Mouse (Mus musculus): ENCODE measurements at regions not wholly inside any gene's neighbourhood (a gene's known extent, or its start where the extent isn't known, plus 50 kb on each side); places are given as distances from the start of the nearest gene placed in this dataset.
A peak's percentile ranks its signal among the peaks of the same experiment; 100 is the strongest.

- TF ChIP-seq EP300 (IDR thresholded peaks at IDR 0.05; ENCODE audit: insufficient read depth, low read depth, low read length) (peak; percentile 72), POLR2A (IDR thresholded peaks at IDR 0.05; ENCODE audit: insufficient read depth, low read length) (no peak)
- peaks cover 3% of the 10 kb centered on the region for H3K4me1 ChIP-seq (ENCODE audit: control insufficient read depth, insufficient read depth, low read length)
- no peaks in the 10 kb centered on the region for H3K9me3 ChIP-seq (replicated peaks; ENCODE audit: control insufficient read depth, insufficient read depth, low read length, poor library complexity, severe bottlenecking)
- no peaks in the 10 kb centered on the region; the same call in 1 of the 2 replicates for H3K27me3 ChIP-seq (ENCODE audit: control insufficient read depth, insufficient read depth, low read length, poor library complexity, severe bottlenecking)
- H3K9ac ChIP-seq (ENCODE audit: low read depth, poor library complexity, severe bottlenecking), result no peak overlapping the region
- H3K27ac ChIP-seq (ENCODE audit: insufficient read depth, low read length), result no peak overlapping the region
- H3K36me3 ChIP-seq (ENCODE audit: control insufficient read depth, insufficient read depth, low read length, poor library complexity, severe bottlenecking), result no peaks in the 10 kb centered on the region
- H3K4me3 ChIP-seq (ENCODE audit: low read depth, low read length), result no peak overlapping the region
Observed at GRCm38 (mm10) chr2:45225364-45226044, 108.3 kb upstream of the Zeb2 start.

GRCm38 (mm10) chr2:45222213-45222612 is 105.0 kb upstream of the Zeb2 start:
- Histone ChIP-seq H3K9me3 (replicated peaks; ENCODE audit: control insufficient read depth, insufficient read depth, low read length, poor library complexity, severe bottlenecking) (no peaks in the 10 kb centered on the region), H3K9ac (ENCODE audit: low read depth, poor library complexity, severe bottlenecking) (no peak overlapping the region), H3K4me1 (ENCODE audit: control insufficient read depth, insufficient read depth, low read length) (no peaks in the 10 kb centered on the region), H3K4me3 (ENCODE audit: low read depth, low read length) (no peak overlapping the region), H3K27me3 (ENCODE audit: control insufficient read depth, insufficient read depth, low read length, poor library complexity, severe bottlenecking) (no peaks in the 10 kb centered on the region; the same call in 1 of the 2 replicates), H3K36me3 (ENCODE audit: control insufficient read depth, insufficient read depth, low read length, poor library complexity, severe bottlenecking) (no peaks in the 10 kb centered on the region), H3K27ac (ENCODE audit: insufficient read depth, low read length) (no peak overlapping the region)
- no peak for TF ChIP-seq EP300 (IDR thresholded peaks at IDR 0.05; ENCODE audit: insufficient read depth, low read depth, low read length)
- no peak for TF ChIP-seq POLR2A (IDR thresholded peaks at IDR 0.05; ENCODE audit: insufficient read depth, low read length)
- TF ChIP-seq CTCF (IDR thresholded peaks at IDR 0.05; ENCODE audit: low read depth, low read length), result no peak

- H3K9me3 ChIP-seq (replicated peaks; ENCODE audit: control insufficient read depth, insufficient read depth, low read length, poor library complexity, severe bottlenecking), result no peaks in the 10 kb centered on the region
- TF ChIP-seq CTCF (IDR thresholded peaks at IDR 0.05; ENCODE audit: low read depth, low read length), result no peak
- no peak for TF ChIP-seq EP300 (IDR thresholded peaks at IDR 0.05; ENCODE audit: insufficient read depth, low read depth, low read length)
- TF ChIP-seq POLR2A (IDR thresholded peaks at IDR 0.05; ENCODE audit: insufficient read depth, low read length), result no peak
- no peaks in the 10 kb centered on the region; the same call in 1 of the 2 replicates for H3K27me3 ChIP-seq (ENCODE audit: control insufficient read depth, insufficient read depth, low read length, poor library complexity, severe bottlenecking)
- no peak overlapping the region for H3K27ac ChIP-seq (ENCODE audit: insufficient read depth, low read length)
- no peaks in the 10 kb centered on the region for H3K4me1 ChIP-seq (ENCODE audit: control insufficient read depth, insufficient read depth, low read length)
- no peaks in the 10 kb centered on the region for H3K36me3 ChIP-seq (ENCODE audit: control insufficient read depth, insufficient read depth, low read length, poor library complexity, severe bottlenecking)
- no peak overlapping the region for H3K4me3 ChIP-seq (ENCODE audit: low read depth, low read length)
- no peak overlapping the region for H3K9ac ChIP-seq (ENCODE audit: low read depth, poor library complexity, severe bottlenecking)
Observed at GRCm38 (mm10) chr2:45219851-45220250, 102.7 kb upstream of the Zeb2 start.

- Histone ChIP-seq H3K27me3 (ENCODE audit: control insufficient read depth, insufficient read depth, low read length, poor library complexity, severe bottlenecking) (no peaks in the 10 kb centered on the region), H3K9me3 (replicated peaks; ENCODE audit: control insufficient read depth, insufficient read depth, low read length, poor library complexity, severe bottlenecking) (no peaks in the 10 kb centered on the region), H3K36me3 (ENCODE audit: control insufficient read depth, insufficient read depth, low read length, poor library complexity, severe bottlenecking) (no peaks in the 10 kb centered on the region), H3K4me3 (ENCODE audit: low read depth, low read length) (no peak overlapping the region), H3K27ac (ENCODE audit: insufficient read depth, low read length) (no peak overlapping the region), H3K4me1 (ENCODE audit: control insufficient read depth, insufficient read depth, low read length) (no peaks in the 10 kb centered on the region), H3K9ac (ENCODE audit: low read depth, poor library complexity, severe bottlenecking) (no peak overlapping the region)
- TF ChIP-seq CTCF (IDR thresholded peaks at IDR 0.05; ENCODE audit: low read depth, low read length), result no peak
- no peak for TF ChIP-seq POLR2A (IDR thresholded peaks at IDR 0.05; ENCODE audit: insufficient read depth, low read length)
- no peak for TF ChIP-seq EP300 (IDR thresholded peaks at IDR 0.05; ENCODE audit: insufficient read depth, low read depth, low read length)
Observed at GRCm38 (mm10) chr2:45212833-45213232, 95.6 kb upstream of the Zeb2 start.

GRCm38 (mm10) chr2:45208526-45208925 is 91.3 kb upstream of the Zeb2 start:
- no peak overlapping the region for H3K27ac ChIP-seq (ENCODE audit: insufficient read depth, low read length)

GRCm38 (mm10) chr2:45205756-45206155 is 88.6 kb upstream of the Zeb2 start:
- Histone ChIP-seq H3K27me3 (ENCODE audit: control insufficient read depth, insufficient read depth, low read length, poor library complexity, severe bottlenecking) (no peaks in the 10 kb centered on the region), H3K36me3 (ENCODE audit: control insufficient read depth, insufficient read depth, low read length, poor library complexity, severe bottlenecking) (no peaks in the 10 kb centered on the region), H3K9ac (ENCODE audit: low read depth, poor library complexity, severe bottlenecking) (no peak overlapping the region), H3K4me3 (ENCODE audit: low read depth, low read length) (no peak overlapping the region), H3K4me1 (ENCODE audit: control insufficient read depth, insufficient read depth, low read length) (no peaks in the 10 kb centered on the region), H3K27ac (ENCODE audit: insufficient read depth, low read length) (no peak overlapping the region), H3K9me3 (replicated peaks; ENCODE audit: control insufficient read depth, insufficient read depth, low read length, poor library complexity, severe bottlenecking) (peaks cover 13% of the 10 kb centered on the region)
- no peak for TF ChIP-seq POLR2A (IDR thresholded peaks at IDR 0.05; ENCODE audit: insufficient read depth, low read length)
- no peak for TF ChIP-seq CTCF (IDR thresholded peaks at IDR 0.05; ENCODE audit: low read depth, low read length)
- no peak for TF ChIP-seq EP300 (IDR thresholded peaks at IDR 0.05; ENCODE audit: insufficient read depth, low read depth, low read length)

More at GRCm38 (mm10) chr2:45208526-45208925, 91.3 kb upstream of the Zeb2 start:
- H3K9ac ChIP-seq (ENCODE audit: low read depth, poor library complexity, severe bottlenecking), result no peak overlapping the region
- H3K36me3 ChIP-seq (ENCODE audit: control insufficient read depth, insufficient read depth, low read length, poor library complexity, severe bottlenecking), result no peaks in the 10 kb centered on the region
- H3K9me3 ChIP-seq (replicated peaks; ENCODE audit: control insufficient read depth, insufficient read depth, low read length, poor library complexity, severe bottlenecking), result peaks cover 10% of the 10 kb centered on the region; the same call in 1 of the 2 replicates
- H3K4me3 ChIP-seq (ENCODE audit: low read depth, low read length), result no peak overlapping the region
- TF ChIP-seq CTCF (IDR thresholded peaks at IDR 0.05; ENCODE audit: low read depth, low read length) (no peak), POLR2A (IDR thresholded peaks at IDR 0.05; ENCODE audit: insufficient read depth, low read length) (no peak), EP300 (IDR thresholded peaks at IDR 0.05; ENCODE audit: insufficient read depth, low read depth, low read length) (no peak)
- H3K27me3 ChIP-seq (ENCODE audit: control insufficient read depth, insufficient read depth, low read length, poor library complexity, severe bottlenecking), result no peaks in the 10 kb centered on the region
- no peaks in the 10 kb centered on the region for H3K4me1 ChIP-seq (ENCODE audit: control insufficient read depth, insufficient read depth, low read length)
